Mouse (Mus musculus) forebrain, embryonic 11.5 days (tissue): ENCODE results near the gene Kdelc2. TPM values are rescaled to one million over a fixed set of nuclear protein-coding genes. Genes with fewer than 3 reads are reported as not detected.

Source experiments
- microRNA-seq: library from miRNA; unstranded; fragments of <30 nt; microRNA quantifications from one replicate; pipeline ENCODE4, GENCODE M21; 2016; ENCODE audit not compliant: insufficient number of aligned reads
- polyA plus RNA-seq: library from polyadenylated mRNA; unstranded; fragments of >200 nt; fragmentation: Nextera tagmentation; extraction: Ambion mirVana; gene quantifications from 2 replicates; pipeline ENCODE4 v1.2.1, GENCODE M21; 2014

The Kdelc2 gene
- polyA plus RNA-seq, 1 experiment from 2014 or later: 9.3 TPM

Small RNA genes lying within 50 kb of the gene (microRNA-seq; reads per million reads assigned to microRNA genes)
- gene Mir130c: not detected

Other genes starting within 250 kb of the Kdelc2 start
- 27.9 and 32.2 TPM in 2 replicates for gene Ddx10, start 136.0 kb upstream of the Kdelc2 start, polyA plus RNA-seq
- 0.64 and 1.0 TPM in 2 replicates for gene Exph5, start 82.4 kb upstream of the Kdelc2 start, polyA plus RNA-seq
- 0.12 TPM in 1 of 2 replicates, not detected in the other for gene 4930550C14Rik, start 18.3 kb downstream of the Kdelc2 start, polyA plus RNA-seq
- gene Atm, start 152.7 kb downstream of the Kdelc2 start, polyA plus RNA-seq: 21.5 and 27.2 TPM in 2 replicates
- 24.3 and 27.3 TPM in 2 replicates for gene Npat, start 153.0 kb downstream of the Kdelc2 start, polyA plus RNA-seq
- gene Acat1, start 226.4 kb downstream of the Kdelc2 start, polyA plus RNA-seq: 44.6 and 48.8 TPM in 2 replicates